Mouse (Mus musculus) brain, adult 2 months (tissue): ENCODE data around the gene Rhox6.
"Not testable (repeated sequence)": the region's sequence is repeated elsewhere in the genome, so short reads cannot be mapped to it uniquely, and the experiment has no call there.

Source experiments
- DNase-seq: peaks from one replicate; pipeline ENCODE4 v3.0.0; 2011; ENCODE audit warnings: low read depth, low spot score

Rhox6 gene

DNA sequence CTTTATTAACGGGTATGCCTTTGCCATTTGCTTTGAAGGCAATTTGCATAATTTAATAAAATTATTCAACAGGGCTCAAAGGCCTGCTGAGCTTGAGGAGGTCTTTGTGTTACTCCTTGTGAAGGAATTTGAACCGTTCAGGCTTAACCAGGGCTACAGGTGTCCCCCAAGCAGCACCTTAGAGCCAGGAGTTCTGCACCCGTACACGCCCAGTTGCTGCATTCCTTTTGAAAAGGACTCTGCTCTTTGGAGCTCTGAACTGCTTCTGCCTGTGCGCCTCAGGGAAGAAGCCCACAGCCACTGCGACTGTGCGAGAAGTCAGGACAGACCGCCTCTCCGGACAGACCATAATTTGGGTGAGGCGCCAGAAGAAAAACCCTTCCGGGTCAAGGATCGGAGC is at the start of gene Rhox6:
Rhox6 (plus strand) TSS at position 301 of the 400 bp plus-strand sequence.
- not testable (repeated sequence) for DNase-seq

GRCm38 (mm10) chrX:37807286-37808080 is 19.2 kb upstream of the Rhox6 start:
- no peak for DNase-seq

GRCm38 (mm10) chrX:37809396-37809795 is 17.3 kb upstream of the Rhox6 start:
- no peak for DNase-seq

DNA sequence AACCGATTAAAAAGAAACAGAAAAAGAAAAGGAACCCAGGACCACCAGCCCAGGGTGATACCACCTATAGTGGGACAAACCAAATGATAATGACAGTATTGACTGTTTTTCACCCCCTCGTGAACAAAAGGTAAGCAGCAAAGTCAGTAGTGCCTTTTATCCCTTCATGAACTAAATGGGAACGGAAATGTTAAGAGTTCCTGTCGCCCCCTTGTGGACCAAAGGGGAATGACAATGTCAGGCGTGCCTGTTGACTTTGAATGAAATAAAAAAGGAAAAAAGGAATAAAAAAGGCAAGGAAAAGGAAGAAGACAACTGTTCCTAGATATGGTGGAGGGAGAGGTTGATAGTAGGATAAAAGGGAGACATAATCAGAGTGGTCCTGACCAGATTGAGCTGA is 15.5 kb upstream of the Rhox6 start:
- DNase-seq = peak; percentile 2

DNA sequence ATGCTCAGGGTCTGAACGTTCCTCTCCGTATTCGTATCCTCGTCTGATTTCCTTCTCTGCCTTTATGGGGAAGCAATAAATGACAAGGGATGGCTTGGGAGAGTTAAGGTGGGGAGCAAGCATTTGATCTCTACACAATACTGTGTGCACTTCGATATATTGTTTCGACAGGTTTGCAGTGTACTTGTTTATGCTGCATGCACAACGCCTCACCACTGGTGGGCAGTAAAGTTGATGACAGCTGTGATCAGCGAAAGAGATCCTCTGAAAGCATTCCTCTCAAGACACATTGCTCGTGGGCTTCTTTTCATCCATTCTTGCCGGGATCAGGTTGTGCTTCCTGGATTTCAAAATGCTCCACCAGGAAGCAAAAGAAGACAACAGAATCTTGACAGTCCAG is 11.0 kb upstream of the Rhox6 start:
- peak; percentile 14 for DNase-seq

DNA sequence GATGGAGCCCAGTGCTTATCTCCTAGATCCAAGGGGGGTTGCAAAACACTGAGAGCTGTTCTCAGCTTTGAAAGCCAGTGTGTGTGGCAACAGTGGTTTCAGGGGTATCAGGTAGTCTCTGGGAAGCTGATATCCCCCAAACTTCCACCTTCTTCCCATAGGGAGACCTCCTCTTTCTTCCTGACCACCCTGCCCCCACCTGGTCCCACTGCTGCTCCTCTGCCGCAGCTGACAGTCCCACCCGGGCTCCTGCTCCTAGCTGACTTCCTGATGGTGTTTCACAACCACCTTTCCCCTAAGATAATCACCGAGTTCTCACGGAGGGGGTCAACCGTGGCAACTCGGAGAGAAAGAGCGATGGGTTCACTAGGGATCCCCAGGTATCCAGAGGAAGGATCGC is 4.7 kb downstream of the Rhox6 start, which contains the start of gene Rhox7a:
Rhox7a (plus strand) TSS at position 301 of the 400 bp plus-strand sequence.
- DNase-seq = not testable (repeated sequence)

- no peak for DNase-seq
Measured at GRCm38 (mm10) chrX:37871641-37872040, 44.9 kb downstream of the Rhox6 start.

GRCm38 (mm10) chrX:37878844-37879243 is 52.1 kb downstream of the Rhox6 start, which contains the start of gene Rhox8:
Gene Rhox8, minus strand, starts transcription at chrX:37878944.
- DNase-seq = no peak
